Mouse (Mus musculus) hindbrain, embryonic 16.5 days (tissue): Measurements from ENCODE around the gene Elp5. TPM values are rescaled to one million over a fixed set of nuclear protein-coding genes. Genes with fewer than 3 reads are reported as not detected.

Experiments
- ATAC-seq: fragments of 200-750 bp; cut with Nextera tagmentation; 2 replicates; pipeline ENCODE4 v1.8.0; 2017; ENCODE audit warnings: moderate TSS enrichment, moderate library complexity
- H3K27ac ChIP-seq: fragments of 300-500 bp; sonication (generic); 2 replicates; pipeline ENCODE4 v1.5.1; 2014; ENCODE audit warnings: low read depth, mild to moderate bottlenecking, control low read depth, low read length, moderate library complexity
- H3K27me3 ChIP-seq: fragments of 300-500 bp; sonication (generic); replicated peaks from 2 replicates; pipeline ENCODE4 v1.6.1; 2014; ENCODE audit warnings: low read length; ENCODE audit not compliant: control insufficient read depth, insufficient read depth
- H3K36me3 ChIP-seq: fragments of 300-500 bp; sonication (generic); 2 replicates; pipeline ENCODE4 v1.6.1; 2014; ENCODE audit warnings: mild to moderate bottlenecking, low read length, moderate library complexity, mixed read lengths; ENCODE audit not compliant: control insufficient read depth, insufficient read depth
- H3K4me1 ChIP-seq: fragments of 300-500 bp; sonication (generic); 2 replicates; pipeline ENCODE4 v1.6.1; 2014; ENCODE audit warnings: low read depth, low read length; ENCODE audit not compliant: control insufficient read depth, insufficient read depth
- H3K4me2 ChIP-seq: fragments of 300-500 bp; sonication (generic); 2 replicates; pipeline ENCODE4 v1.6.1; 2014; ENCODE audit warnings: mild to moderate bottlenecking, low read length, control low read depth, moderate library complexity
- H3K4me3 ChIP-seq: fragments of 300-500 bp; sonication (generic); 2 replicates; pipeline ENCODE4 v1.5.1; 2014; ENCODE audit warnings: mild to moderate bottlenecking, low read length, control low read depth, moderate library complexity
- H3K9ac ChIP-seq: fragments of 300-500 bp; sonication (generic); 2 replicates; pipeline ENCODE4 v1.6.1; 2014; ENCODE audit warnings: low read depth, mild to moderate bottlenecking, control low read depth, low read length, moderate library complexity
- H3K9me3 ChIP-seq: fragments of 300-500 bp; sonication (generic); 2 replicates; pipeline ENCODE4 v1.6.1; 2014; ENCODE audit warnings: mild to moderate bottlenecking, low read length, moderate library complexity; ENCODE audit not compliant: control insufficient read depth
- WGBS: fragments of 180-500 bp; shearing (Covaris S2); extraction: QIAGEN DNeasy Blood & Tissue Kit; methylation state at CpG from one replicate; pipeline ENCODE4 v1.1.7; 2014; 5-methylcytosine and 5-hydroxymethylcytosine counted together
- polyA plus RNA-seq: library from polyadenylated mRNA; unstranded; fragments of >200 nt; fragmentation: Nextera tagmentation; extraction: Ambion mirVana; gene quantifications from 2 replicates; pipeline ENCODE4 v1.2.1, GENCODE M21; 2015

The Elp5 gene
- polyA plus RNA-seq, 1 experiment from 2014 or later = 188 TPM

GRCm38 (mm10) chr11:69970222-69970621 is 12.1 kb downstream of the Elp5 start:
- Histone ChIP-seq H3K9me3 (no peaks in the 10 kb centered on the region), H3K27me3 (peaks cover 22% of the 10 kb centered on the region), H3K4me1 (peaks cover 7% of the 10 kb centered on the region), H3K36me3 (peaks cover 25% of the 10 kb centered on the region), H3K27ac (no peak overlapping the region), H3K4me3 (no peak overlapping the region), H3K4me2 (no peak overlapping the region), H3K9ac (no peak overlapping the region)
- ATAC-seq = no peak
- WGBS = 89% methylated on average over 6 of the region's 6 CpGs

- ATAC-seq = no peak
- Histone ChIP-seq H3K9ac (no peak overlapping the region), H3K4me3 (no peak overlapping the region), H3K27ac (no peak overlapping the region), H3K9me3 (no peaks in the 10 kb centered on the region), H3K4me2 (no peak overlapping the region), H3K27me3 (peaks cover 36% of the 10 kb centered on the region), H3K36me3 (peaks cover 20% of the 10 kb centered on the region), H3K4me1 (peaks cover 8% of the 10 kb centered on the region)
- whole genome bisulfite sequencing = 89% methylated on average over 4 of the region's 4 CpGs
Observed at GRCm38 (mm10) chr11:69968793-69969192, 13.5 kb downstream of the Elp5 start.

- Histone ChIP-seq H3K4me3 (peak overlapping the region; percentile 25), H3K4me1 (peaks cover 8% of the 10 kb centered on the region), H3K9me3 (no peaks in the 10 kb centered on the region), H3K9ac (peak overlapping the region; percentile 42; the same call in 1 of the 2 replicates), H3K36me3 (peaks cover 20% of the 10 kb centered on the region), H3K27ac (no peak overlapping the region), H3K4me2 (peak overlapping the region; percentile 49), H3K27me3 (peaks cover 46% of the 10 kb centered on the region)
- ATAC-seq = no peak
- 46% methylated on average over 17 of the region's 17 CpGs for WGBS
Observed at GRCm38 (mm10) chr11:69966860-69967517, 15.3 kb downstream of the Elp5 start.

- peak overlapping the region; percentile 49 for H3K4me2 ChIP-seq
- ATAC-seq = 0 out of 2 replicates have a peak, but pooled peaks have one; percentile 20
- peak overlapping the region; percentile 25 for H3K4me3 ChIP-seq
- H3K27ac ChIP-seq = no peak overlapping the region
- peaks cover 17% of the 10 kb centered on the region for H3K36me3 ChIP-seq
- peak overlapping the region; percentile 42; the same call in 1 of the 2 replicates for H3K9ac ChIP-seq
- H3K27me3 ChIP-seq = peaks cover 46% of the 10 kb centered on the region
- WGBS = 2% methylated on average over 57 of the region's 59 CpGs
- no peaks in the 10 kb centered on the region for H3K9me3 ChIP-seq
- peaks cover 8% of the 10 kb centered on the region for H3K4me1 ChIP-seq
Observed at GRCm38 (mm10) chr11:69966006-69966859, 16.1 kb downstream of the Elp5 start.

GRCm38 (mm10) chr11:69965271-69966005 is 16.9 kb downstream of the Elp5 start:
- no peak overlapping the region for H3K9ac ChIP-seq
- no peaks in the 10 kb centered on the region for H3K9me3 ChIP-seq
- peaks cover 15% of the 10 kb centered on the region for H3K36me3 ChIP-seq
- peaks cover 8% of the 10 kb centered on the region for H3K4me1 ChIP-seq
- peak overlapping the region; percentile 11 for H3K4me2 ChIP-seq
- WGBS = 3% methylated on average over 49 of the region's 49 CpGs
- ATAC-seq = no peak
- no peak overlapping the region for H3K27ac ChIP-seq
- peaks cover 46% of the 10 kb centered on the region for H3K27me3 ChIP-seq
- peak overlapping the region; percentile 25; the same call in 1 of the 2 replicates for H3K4me3 ChIP-seq

GRCm38 (mm10) chr11:69964650-69965270 is 17.6 kb downstream of the Elp5 start, which contains the start of gene Cldn7:
Cldn7 (plus strand) TSS chr11:69964779.
- H3K27ac ChIP-seq = no peak within 1 kb of the TSS
- H3K9me3 ChIP-seq = no peaks in the 10 kb centered on the region
- peak within 1 kb of the TSS; percentile 11 for H3K4me2 ChIP-seq
- H3K4me3 ChIP-seq = peak within 1 kb of the TSS; percentile 12; the same call in 1 of the 2 replicates
- no peak within 1 kb of the TSS for H3K9ac ChIP-seq
- H3K4me1 ChIP-seq = peaks cover 8% of the 10 kb centered on the region
- H3K36me3 ChIP-seq = peaks cover 10% of the 10 kb centered on the region
- ATAC-seq = no peak
- 11% methylated on average over 24 of the region's 24 CpGs for WGBS
- peaks cover 46% of the 10 kb centered on the region for H3K27me3 ChIP-seq

- H3K9me3 ChIP-seq = no peaks in the 10 kb centered on the region
- no peak for ATAC-seq
- H3K4me2 ChIP-seq = no peak overlapping the region
- peaks cover 8% of the 10 kb centered on the region for H3K4me1 ChIP-seq
- H3K9ac ChIP-seq = no peak overlapping the region
- WGBS = 45% methylated on average over 5 of the region's 5 CpGs
- no peak overlapping the region for H3K4me3 ChIP-seq
- peaks cover 34% of the 10 kb centered on the region for H3K27me3 ChIP-seq
- no peaks in the 10 kb centered on the region for H3K36me3 ChIP-seq
- no peak overlapping the region for H3K27ac ChIP-seq
Observed at GRCm38 (mm10) chr11:69961841-69962240, 20.5 kb downstream of the Elp5 start.

- Histone ChIP-seq H3K4me3 (no peak overlapping the region), H3K9ac (no peak overlapping the region), H3K27ac (no peak overlapping the region), H3K4me1 (peaks cover 4% of the 10 kb centered on the region; the same call in 1 of the 2 replicates), H3K27me3 (peaks cover 30% of the 10 kb centered on the region), H3K4me2 (no peak overlapping the region), H3K9me3 (no peaks in the 10 kb centered on the region), H3K36me3 (no peaks in the 10 kb centered on the region)
- 30% methylated on average over 5 of the region's 5 CpGs for WGBS
- no peak for ATAC-seq
Observed at GRCm38 (mm10) chr11:69960616-69961015, 21.7 kb downstream of the Elp5 start.
